Mouse (Mus musculus): ENCODE data around the gene Snph.

Gene Snph

DNA sequence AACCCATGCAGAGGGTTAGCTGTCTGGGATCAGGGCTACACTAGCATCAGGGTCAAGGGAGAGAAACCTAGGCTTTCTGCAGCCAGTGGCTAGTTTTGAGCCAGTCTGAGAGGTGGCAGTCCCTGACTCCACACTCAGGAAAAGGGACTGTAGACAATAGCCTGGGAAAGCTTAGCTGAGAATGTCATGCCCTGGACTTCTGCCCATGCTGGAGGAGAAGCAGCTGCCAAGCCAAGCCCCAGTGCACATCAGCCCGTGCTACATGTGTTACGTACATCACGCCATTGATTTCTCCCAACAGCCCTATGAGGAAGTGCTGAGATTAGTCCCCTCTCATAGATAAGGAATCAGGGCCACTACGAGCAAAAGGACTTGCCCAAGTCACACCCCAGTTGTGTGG lies 30.3 kb downstream of the Snph start:
- DNase-seq (ENCODE audit: low read depth, low spot score): no peak

DNA sequence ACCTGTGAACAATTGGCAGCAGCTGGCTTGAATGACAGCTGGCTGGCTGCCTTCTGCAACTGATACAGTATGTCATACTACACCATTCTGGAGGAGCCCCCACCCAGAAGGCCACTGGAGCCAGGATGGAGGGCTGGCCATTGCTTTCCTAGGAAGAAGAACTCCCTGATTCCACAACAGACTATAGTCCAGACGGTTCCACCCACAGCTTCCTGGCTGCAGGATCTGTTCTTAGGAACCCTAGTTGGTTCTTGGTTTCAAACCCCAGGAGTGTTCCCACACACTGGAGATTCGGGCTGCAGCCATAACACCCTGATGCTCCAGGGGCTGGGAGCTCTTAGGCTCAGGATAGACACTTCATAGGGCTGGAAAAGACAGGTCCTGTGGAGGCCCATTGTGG lies 34.3 kb downstream of the Snph start:
- DNase-seq (ENCODE audit: low read depth, low spot score): no peak

GRCm38 (mm10) chr2:151587306-151587705 lies 45.1 kb downstream of the Snph start:
- DNase-seq (ENCODE audit: low read depth, low spot score): no peak

DNA sequence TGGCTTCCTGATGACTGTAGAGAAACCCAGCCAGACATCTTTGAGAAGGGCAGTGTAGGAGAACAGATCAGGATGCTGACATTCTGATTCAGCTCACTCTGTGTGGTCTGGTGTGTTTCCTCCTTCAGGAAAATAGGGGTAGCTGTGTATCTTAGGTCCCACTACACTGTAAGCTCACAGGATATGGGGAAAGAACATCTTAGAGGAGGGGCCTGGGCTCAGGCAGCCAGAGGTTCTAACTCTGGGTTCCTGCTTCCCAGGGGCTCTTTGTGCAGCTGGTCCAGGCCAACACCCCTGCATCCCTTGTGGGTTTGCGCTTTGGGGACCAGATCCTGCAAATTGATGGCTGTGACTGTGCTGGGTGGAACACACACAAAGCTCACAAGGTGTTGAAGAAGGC lies 45.6 kb downstream of the Snph start:
- DNase-seq (ENCODE audit: low read depth, low spot score): no peak

DNA sequence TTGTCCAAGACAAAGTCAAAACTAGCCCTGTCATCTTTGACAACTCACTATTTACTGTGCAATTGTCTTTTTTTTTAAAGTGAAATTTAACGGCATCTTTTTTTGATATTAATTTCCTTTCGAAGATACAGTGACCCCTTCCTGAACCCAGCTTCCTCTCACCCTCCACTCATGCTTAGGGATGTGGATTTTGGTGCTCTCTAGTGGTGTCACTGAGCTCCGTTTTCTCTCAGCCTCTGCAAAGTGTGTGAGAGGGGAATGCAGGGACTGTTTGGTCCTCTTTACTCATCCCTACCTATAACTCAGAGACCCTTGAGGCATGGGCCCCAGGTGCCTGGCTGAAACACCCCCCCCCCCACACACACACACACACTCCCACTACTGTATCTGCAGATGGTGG lies 46.5 kb downstream of the Snph start:
- DNase-seq (ENCODE audit: low read depth, low spot score): no peak

DNA sequence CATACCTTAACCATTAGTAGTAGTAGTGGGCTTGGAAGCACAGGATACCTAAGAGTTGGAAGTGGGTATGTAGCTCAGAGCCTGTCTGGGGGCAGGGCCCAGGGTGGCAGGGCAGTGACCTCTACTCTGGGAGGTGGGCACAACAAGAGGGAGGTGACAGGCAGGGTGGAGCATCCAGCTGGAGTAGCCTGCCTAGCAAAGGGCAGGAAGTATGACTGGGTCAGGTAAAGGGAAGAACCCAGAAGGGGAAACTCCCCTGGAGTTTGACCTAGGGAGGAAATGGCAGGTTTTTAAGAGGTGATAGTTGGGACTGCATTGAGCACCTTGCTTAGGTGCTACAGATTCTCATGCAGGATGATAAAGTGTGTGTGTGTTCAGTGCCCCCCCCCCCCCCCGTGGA lies 51.4 kb downstream of the Snph start:
- no peak for DNase-seq (ENCODE audit: low read depth, low spot score)

DNA sequence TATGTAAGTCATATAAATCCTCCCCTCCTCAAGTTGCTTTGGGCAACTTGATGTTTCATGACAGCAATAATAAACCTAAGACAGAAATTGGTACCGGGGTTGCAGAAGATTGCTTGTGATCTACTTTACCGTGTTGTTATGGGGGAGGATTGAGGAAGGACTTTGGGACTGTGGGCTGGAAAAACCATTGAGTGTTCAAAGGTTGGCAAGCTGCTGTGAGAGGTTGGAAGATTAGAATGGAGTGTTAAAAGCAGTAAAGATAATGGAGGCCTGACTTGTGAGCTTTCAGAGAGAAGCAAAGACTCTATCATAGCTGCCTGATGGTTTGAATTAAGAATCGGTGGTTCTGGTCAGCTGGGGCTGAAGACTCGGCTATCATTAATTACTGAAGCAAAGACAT lies 53.2 kb downstream of the Snph start:
- no peak for DNase-seq (ENCODE audit: low read depth, low spot score)

GRCm38 (mm10) chr2:151575699-151576389 lies 56.5 kb downstream of the Snph start:
- DNase-seq (ENCODE audit: low read depth, low spot score): peak; percentile 79

- DNase-seq (ENCODE audit: low read depth, low spot score): peak; percentile 39
These were observed 57.2 kb downstream of the Snph start for GRCm38 (mm10) chr2:151575119-151575698.

DNA sequence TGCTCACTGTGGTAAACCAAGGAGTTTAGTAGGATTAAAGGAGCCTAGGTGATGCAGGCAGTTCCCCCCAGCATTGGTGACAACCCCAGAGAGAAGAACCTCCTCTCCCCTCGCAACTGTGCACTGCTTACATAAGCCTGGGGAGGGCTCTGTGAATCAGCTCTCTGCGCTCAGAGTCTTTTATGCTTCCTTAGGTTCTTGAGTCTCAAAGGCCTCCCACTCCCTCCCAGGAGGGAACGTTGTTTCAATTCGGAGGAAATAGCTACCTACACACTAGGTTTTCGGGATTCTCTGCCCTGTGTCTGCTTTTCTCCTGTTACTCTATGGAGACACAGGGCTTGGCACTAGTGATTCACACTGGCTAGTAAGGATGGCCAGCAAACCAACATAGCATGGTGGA lies 57.8 kb downstream of the Snph start:
- no peak for DNase-seq (ENCODE audit: low read depth, low spot score)

- DNase-seq (ENCODE audit: low read depth, low spot score): no peak
These were observed 58.7 kb downstream of the Snph start for GRCm38 (mm10) chr2:151573667-151574066.

DNA sequence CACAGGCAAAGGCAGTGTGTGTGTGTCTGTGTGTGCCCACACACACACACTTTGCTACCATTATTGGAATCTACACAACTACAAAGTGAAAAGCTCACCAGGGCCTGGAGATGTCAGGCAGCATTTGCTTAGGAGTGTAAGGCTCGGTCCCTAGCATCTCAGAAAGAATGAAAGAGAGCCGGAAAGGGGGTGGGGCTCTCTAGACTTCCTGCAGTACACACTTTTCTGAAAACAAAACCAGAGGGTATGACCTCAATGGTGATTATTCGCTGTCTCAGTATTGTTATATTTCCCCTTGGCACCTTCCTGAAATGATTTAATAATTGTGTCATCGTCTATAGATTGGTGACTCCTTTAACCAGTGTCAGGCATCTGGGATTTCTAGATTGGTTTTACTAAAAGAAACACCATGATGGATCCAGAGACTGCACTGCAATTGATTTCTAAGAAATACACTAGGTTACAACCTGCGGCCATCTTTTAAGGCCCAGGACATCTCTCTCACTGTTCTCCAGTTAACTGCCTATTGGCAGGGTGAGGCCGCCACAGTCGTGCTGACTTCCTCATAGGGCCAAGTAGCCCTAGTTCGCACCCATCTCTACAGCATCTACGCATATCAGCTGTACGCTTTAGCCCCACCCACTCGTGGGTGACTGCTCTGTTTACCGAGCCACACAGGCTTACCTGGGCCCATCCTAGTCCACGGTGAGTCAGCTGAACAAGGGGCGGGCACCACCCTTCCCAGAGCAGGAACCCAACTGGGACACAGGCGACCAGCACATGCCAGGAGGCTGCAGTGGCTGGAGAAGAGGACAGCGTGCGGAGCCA lies 60.3 kb downstream of the Snph start, which contains the start of gene Sdcbp2:
Gene Sdcbp2, plus strand, starts transcription at position 750 of the 828 bp plus-strand sequence.
- DNase-seq (ENCODE audit: low read depth, low spot score): no peak

GRCm38 (mm10) chr2:151569452-151569851 lies 62.9 kb downstream of the Snph start:
- no peak for DNase-seq (ENCODE audit: low read depth, low spot score)

GRCm38 (mm10) chr2:151566856-151567255 lies 65.5 kb downstream of the Snph start:
- no peak for DNase-seq (ENCODE audit: low read depth, low spot score)

- no peak for DNase-seq (ENCODE audit: low read depth, low spot score)
These were observed 67.4 kb downstream of the Snph start for GRCm38 (mm10) chr2:151564986-151565385.

- no peak for DNase-seq (ENCODE audit: low read depth, low spot score)
These were observed 68.4 kb downstream of the Snph start for GRCm38 (mm10) chr2:151564006-151564405.

DNA sequence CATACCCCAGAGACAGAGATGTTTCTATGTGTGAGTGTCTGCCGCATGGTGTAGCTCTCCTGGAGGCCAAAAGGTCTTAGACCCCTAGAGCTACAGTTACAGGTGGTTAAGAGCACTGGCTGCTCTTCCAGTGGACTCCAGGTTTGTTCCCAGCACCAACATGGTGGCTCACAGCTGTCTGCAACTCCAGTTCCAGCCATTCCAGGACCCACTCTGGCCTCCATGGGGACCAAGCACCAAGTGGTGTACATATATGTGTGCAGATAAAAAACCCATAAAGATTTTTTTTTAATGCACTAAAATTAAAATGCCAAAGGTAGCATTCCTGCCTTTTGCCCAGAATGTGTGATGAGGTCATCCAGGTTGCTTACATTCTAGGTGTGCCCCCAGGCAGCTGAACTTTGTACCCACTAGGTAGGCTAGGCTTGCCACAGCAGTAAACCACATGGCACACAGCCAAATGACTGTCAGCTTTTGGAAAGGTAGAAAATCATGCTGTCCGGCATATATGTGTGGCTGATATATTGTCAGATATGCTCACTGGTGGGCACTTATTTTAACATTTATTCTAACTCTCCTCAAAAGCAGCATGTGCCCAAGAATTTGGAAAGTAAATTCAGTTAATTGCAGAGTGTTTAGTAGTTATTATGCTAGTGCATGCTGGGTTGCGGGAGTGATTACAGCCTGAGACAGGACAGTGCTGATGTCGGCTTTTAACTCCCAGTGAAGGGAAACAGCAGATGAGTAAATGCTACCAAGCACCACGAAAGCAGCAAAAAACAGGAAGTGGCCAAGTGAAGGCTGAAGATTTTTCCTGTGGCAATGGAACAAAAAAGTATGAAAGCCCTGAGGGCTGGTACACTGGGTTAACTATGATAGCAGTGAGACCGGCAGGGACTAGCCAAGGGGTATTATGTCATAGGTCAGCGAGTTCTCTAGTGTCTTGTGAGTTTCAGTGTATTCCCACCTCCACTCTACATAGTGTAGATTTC lies 69.2 kb downstream of the Snph start:
- no peak for DNase-seq (ENCODE audit: low read depth, low spot score)

- no peak for DNase-seq (ENCODE audit: low read depth, low spot score)
These were observed 82.7 kb downstream of the Snph start for GRCm38 (mm10) chr2:151549615-151550121.

- DNase-seq (ENCODE audit: low read depth, low spot score): no peak
These were observed 85.8 kb downstream of the Snph start for GRCm38 (mm10) chr2:151546571-151546970.

DNA sequence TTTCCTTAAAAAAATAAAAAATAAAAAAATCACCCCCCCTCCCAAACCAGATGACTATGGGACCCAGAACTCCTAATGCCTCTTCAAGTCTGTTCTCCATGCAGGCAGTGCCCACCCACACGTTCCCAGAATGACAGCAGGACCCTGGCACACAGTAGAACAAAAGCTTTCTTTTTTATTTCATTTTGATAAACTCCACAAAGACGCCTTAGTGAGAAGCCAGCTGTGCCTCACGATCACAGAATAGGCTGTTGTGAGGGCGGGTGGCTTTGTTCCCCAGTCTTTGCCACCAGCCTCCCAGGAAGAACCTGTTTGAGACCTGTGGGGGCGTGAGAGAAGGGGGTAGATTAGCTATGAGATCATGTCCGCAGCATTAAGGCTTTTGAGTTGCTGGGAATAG lies 87.7 kb downstream of the Snph start:
- DNase-seq (ENCODE audit: low read depth, low spot score): no peak

All from retina, adult 2 months (tissue).